Mouse (Mus musculus) MEL (cell line): ENCODE results near the gene Pum1. TPM values are rescaled to one million over a fixed set of nuclear protein-coding genes. Genes with fewer than 3 reads are reported as not detected.

Experiments
- DNase-seq: peaks from one replicate; pipeline ENCODE4 v3.0.0; 2011; ENCODE audit warnings: low read depth, low spot score
- H3K27ac ChIP-seq: 2 replicates; pipeline ENCODE4 v1.5.1; 2012; ENCODE audit warnings: low read depth, mild to moderate bottlenecking, control low read depth, low read length, moderate library complexity; ENCODE audit not compliant: control insufficient read depth
- H3K27me3 ChIP-seq, 2 experiments: fragments of 150-350 bp in 1 of 2; sonication (generic) in 1 of 2; 2 replicates each; pipeline ENCODE4 v1.6.1; 2012; ENCODE audit warnings: low read length in 2 of 2, mild to moderate bottlenecking in 2 of 2, improper control_type of control experiment in 1 of 2, moderate library complexity in 1 of 2; ENCODE audit not compliant: insufficient read depth in 2 of 2, control insufficient read depth in 1 of 2
- H3K36me3 ChIP-seq, 2 experiments: 2 replicates each; pipeline ENCODE4 v1.6.1; 2012 to 2014; ENCODE audit warnings: low read length in 2 of 2, improper control_type of control experiment in 1 of 2, inconsistent platforms in 1 of 2, mild to moderate bottlenecking in 1 of 2; ENCODE audit not compliant: insufficient read depth in 2 of 2, control insufficient read depth in 1 of 2
- H3K4me1 ChIP-seq, 2 experiments: fragments of 150-350 bp in 1 of 2; sonication (generic) in 1 of 2; 2 replicates each; pipeline ENCODE4 v1.6.1; 2012; ENCODE audit warnings: low read length in 2 of 2, improper control_type of control experiment in 1 of 2, mild to moderate bottlenecking in 1 of 2; ENCODE audit not compliant: insufficient read depth in 2 of 2, control insufficient read depth in 1 of 2
- H3K4me3 ChIP-seq, 2 experiments: fragments of 150-350 bp in 1 of 2; sonication (generic) in 1 of 2; 2 replicates each; pipeline ENCODE4 v1.5.1; 2012; ENCODE audit warnings: low read depth in 2 of 2, low read length in 2 of 2, mild to moderate bottlenecking in 2 of 2, moderate library complexity in 2 of 2, control low read depth in 1 of 2, improper control_type of control experiment in 1 of 2; ENCODE audit not compliant: control insufficient read depth in 1 of 2, insufficient read depth in 1 of 2
- H3K79me2 ChIP-seq: 2 replicates; pipeline ENCODE4 v1.6.1; 2012; ENCODE audit warnings: mild to moderate bottlenecking, low read length, moderate library complexity; ENCODE audit not compliant: control insufficient read depth, poor library complexity, insufficient read depth
- H3K9ac ChIP-seq: 2 replicates; pipeline ENCODE4 v1.6.1; 2012; ENCODE audit warnings: low read depth, mild to moderate bottlenecking, control low read depth, low read length, moderate library complexity; ENCODE audit not compliant: control insufficient read depth, poor library complexity, severe bottlenecking
- H3K9me3 ChIP-seq: fragments of 150-350 bp; sonication (generic); replicated peaks from 2 replicates; pipeline ENCODE4 v1.6.1; 2012; ENCODE audit warnings: mild to moderate bottlenecking, low read length, improper control_type of control experiment, moderate library complexity; ENCODE audit not compliant: insufficient read depth
- BHLHE40 ChIP-seq: IDR thresholded peaks from 2 replicates; pipeline ENCODE4 v1.6.1; 2012; ENCODE audit warnings: low read depth, mild to moderate bottlenecking, inconsistent platforms, low read length, improper control_type of control experiment, borderline replicate concordance
- CHD1 ChIP-seq: IDR thresholded peaks from 2 replicates; pipeline ENCODE4 v1.6.1; 2012; ENCODE audit warnings: low read depth, mild to moderate bottlenecking, inconsistent platforms, low read length, improper control_type of control experiment
- CHD2 ChIP-seq: IDR thresholded peaks from 2 replicates; pipeline ENCODE4 v1.6.1; 2011; ENCODE audit warnings: low read length, improper control_type of control experiment
- ELF1 ChIP-seq: IDR thresholded peaks from 2 replicates; pipeline ENCODE4 v1.6.1; 2014; ENCODE audit warnings: low read depth, mild to moderate bottlenecking, inconsistent platforms, low read length, improper control_type of control experiment, moderate library complexity
- HCFC1 ChIP-seq: IDR thresholded peaks from 2 replicates; pipeline ENCODE4 v1.6.1; 2012; ENCODE audit warnings: low read depth, mild to moderate bottlenecking, inconsistent platforms, low read length, improper control_type of control experiment, moderate library complexity
- JUND ChIP-seq: IDR thresholded peaks from 2 replicates; pipeline ENCODE4 v1.6.1; 2011; ENCODE audit warnings: low read depth, mild to moderate bottlenecking, improper control_type of control experiment, low read length
- MAX ChIP-seq: IDR thresholded peaks from 2 replicates; pipeline ENCODE4 v1.6.1; 2011; ENCODE audit warnings: low read length, improper control_type of control experiment
- MEF2A ChIP-seq: IDR thresholded peaks from 2 replicates; pipeline ENCODE4 v1.6.1; 2014; ENCODE audit warnings: low read depth, mild to moderate bottlenecking, inconsistent platforms, low read length, improper control_type of control experiment; ENCODE audit not compliant: poor library complexity, insufficient replicate concordance, severe bottlenecking; ENCODE audit errors: extremely low read depth
- MYC ChIP-seq: IDR thresholded peaks from 2 replicates; pipeline ENCODE4 v1.6.1; 2011; ENCODE audit warnings: low read depth, mild to moderate bottlenecking, low read length, improper control_type of control experiment, moderate library complexity
- NELFE ChIP-seq: IDR thresholded peaks from 2 replicates; pipeline ENCODE4 v1.6.1; 2011; ENCODE audit warnings: low read depth, low read length, improper control_type of control experiment
- POLR2A ChIP-seq, 2 experiments: IDR thresholded peaks; 2 replicates each; pipeline ENCODE4 v1.6.1; 2011 to 2012; ENCODE audit warnings: low read length in 2 of 2, mild to moderate bottlenecking in 2 of 2, control low read depth in 1 of 2, improper control_type of control experiment in 1 of 2, low read depth in 1 of 2, moderate library complexity in 1 of 2; ENCODE audit not compliant: control insufficient read depth in 1 of 2, insufficient read depth in 1 of 2, poor library complexity in 1 of 2
- POLR2AphosphoS2 ChIP-seq: IDR thresholded peaks from 2 replicates; pipeline ENCODE4 v1.6.1; 2011; ENCODE audit warnings: low read length, improper control_type of control experiment
- RAD21 ChIP-seq: IDR thresholded peaks from 2 replicates; pipeline ENCODE4 v1.6.1; 2011; ENCODE audit warnings: mild to moderate bottlenecking, low read depth, low read length, improper control_type of control experiment
- RCOR1 ChIP-seq: IDR thresholded peaks from 2 replicates; pipeline ENCODE4 v1.6.1; 2012; ENCODE audit warnings: low read depth, mild to moderate bottlenecking, inconsistent platforms, low read length, improper control_type of control experiment
- TAL1 ChIP-seq: IDR thresholded peaks from 2 replicates; pipeline ENCODE4 v1.6.1; 2012; ENCODE audit warnings: mild to moderate bottlenecking, inconsistent platforms, low read length, moderate library complexity, mixed read lengths
- TBP ChIP-seq: IDR thresholded peaks from 2 replicates; pipeline ENCODE4 v1.8.0; 2011; ENCODE audit warnings: low read depth, low read length, improper control_type of control experiment
- UBTF ChIP-seq: IDR thresholded peaks from 2 replicates; pipeline ENCODE4 v1.6.1; 2012; ENCODE audit warnings: low read depth, mild to moderate bottlenecking, inconsistent platforms, low read length, improper control_type of control experiment, moderate library complexity, borderline replicate concordance; ENCODE audit not compliant: insufficient read depth
- USF1 ChIP-seq: IDR thresholded peaks from 2 replicates; pipeline ENCODE4 v1.6.1; 2014; ENCODE audit warnings: low read depth, mild to moderate bottlenecking, inconsistent platforms, low read length, improper control_type of control experiment, moderate library complexity
- ZC3H11A ChIP-seq: IDR thresholded peaks from 2 replicates; pipeline ENCODE4 v1.6.1; 2012; ENCODE audit warnings: low read depth, mild to moderate bottlenecking, inconsistent platforms, low read length, improper control_type of control experiment
- ZKSCAN1 ChIP-seq: IDR thresholded peaks from 2 replicates; pipeline ENCODE4 v1.6.1; 2012; ENCODE audit warnings: low read depth, mild to moderate bottlenecking, inconsistent platforms, low read length, improper control_type of control experiment, moderate library complexity
- ZMIZ1 ChIP-seq: IDR thresholded peaks from 2 replicates; pipeline ENCODE4 v1.6.1; 2012; ENCODE audit warnings: low read depth, mild to moderate bottlenecking, inconsistent platforms, low read length, improper control_type of control experiment, moderate library complexity
- polyA plus RNA-seq, 2 experiments: library from polyadenylated mRNA; stranded (reverse) in 1 of 2; unstranded in 1 of 2; fragments of >175 nt in 1 of 2; fragments of >200 nt in 1 of 2; gene quantifications; 2 replicates each; pipeline versions ENCODE4 v1.2.1 to v1.2.4; 2012; ENCODE audit warnings: low replicate concordance in 2 of 2, low read depth in 1 of 2; ENCODE audit not compliant: insufficient read length in 2 of 2, insufficient read depth in 1 of 2, missing spikeins in 1 of 2
- total RNA-seq: library from RNA; depleted of rRNA; stranded (reverse); fragments of 300-350 nt; gene quantifications from 2 replicates; pipeline ENCODE4 v1.2.3, GENCODE M21; 2012

Gene Pum1
- total and polyA plus RNA-seq, 3 experiments, result 31.9 to 46.2 (median 36.1) TPM

DNA sequence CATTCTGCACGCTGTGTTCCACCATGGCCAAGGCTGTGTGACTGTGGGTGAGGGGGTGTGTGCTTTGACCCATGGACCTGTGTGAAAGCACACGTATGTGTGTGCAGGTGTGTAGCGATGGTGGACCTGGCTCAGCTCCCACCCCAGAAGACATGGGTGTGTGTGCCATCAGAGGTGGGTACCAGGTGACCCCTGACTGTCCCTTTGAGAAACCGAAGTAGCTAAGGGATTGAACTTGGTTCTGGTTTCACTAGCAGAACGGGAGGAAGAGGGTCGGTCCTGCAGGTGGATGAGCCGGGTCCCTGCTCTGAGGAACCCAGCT lies 130.0 kb downstream of the Pum1 start:
- peaks cover 0 to 6% of the 10 kb centered on the region in 2 experiments; a peak in 2 of 4 replicates for H3K27me3 ChIP-seq
- H3K79me2 ChIP-seq, result no peaks in the 10 kb centered on the region
- no peaks in the 10 kb centered on the region for H3K4me1 ChIP-seq
- no peak overlapping the region for H3K9ac ChIP-seq
- TF ChIP-seq POLR2AphosphoS2 (no peak), RAD21 (no peak), BHLHE40 (no peak), ZMIZ1 (no peak), HCFC1 (no peak), CHD2 (no peak), MAX (no peak), TBP (no peak), NELFE (no peak), CHD1 (no peak), JUND (no peak), TAL1 (no peak), ZKSCAN1 (no peak), RCOR1 (no peak), MEF2A (no peak), POLR2A (IDR thresholded peaks at IDR 0.05; ENCODE audit: control insufficient read depth in 1 of 2, insufficient read depth in 1 of 2, low read depth in 1 of 2, low read length in 2 of 2, poor library complexity in 1 of 2) (no peak)
- peak overlapping the region in 1 of 2 experiments; percentile 38; a peak in 2 of 4 replicates for H3K4me3 ChIP-seq
- H3K9me3 ChIP-seq, result no peaks in the 10 kb centered on the region
- DNase-seq, result no peak
- H3K27ac ChIP-seq, result no peak overlapping the region
- no peaks in the 10 kb centered on the region for H3K36me3 ChIP-seq

DNA sequence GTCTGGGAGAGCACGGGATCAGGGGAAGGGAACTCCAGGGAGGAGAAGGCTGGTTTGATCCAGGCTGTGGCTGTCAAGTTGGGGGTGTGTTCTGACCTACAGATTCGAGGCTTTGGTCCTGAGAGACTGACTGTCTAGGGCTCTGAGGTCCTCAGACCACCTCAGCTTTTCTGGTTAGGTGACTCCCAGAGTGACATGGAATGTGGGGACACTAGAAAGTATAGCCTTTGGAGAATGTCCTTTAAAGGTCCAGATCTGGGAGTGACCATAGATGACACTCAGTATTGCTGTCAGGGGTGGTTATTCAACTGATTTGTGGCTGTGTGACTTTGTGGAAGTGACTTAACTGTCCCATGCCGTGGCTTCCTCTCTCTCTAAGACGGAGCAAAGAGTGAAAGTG lies 131.7 kb downstream of the Pum1 start:
- no peak overlapping the region for H3K4me3 ChIP-seq
- no peaks in the 10 kb centered on the region for H3K79me2 ChIP-seq
- H3K27me3 ChIP-seq, result peaks cover 0 to 6% of the 10 kb centered on the region in 2 experiments; a peak in 2 of 4 replicates

More for the DNA sequence above, 131.7 kb downstream of the Pum1 start:
- DNase-seq, result no peak
- H3K36me3 ChIP-seq, result no peaks in the 10 kb centered on the region
- H3K9me3 ChIP-seq, result no peaks in the 10 kb centered on the region
- H3K27ac ChIP-seq, result no peak overlapping the region
- no peaks in the 10 kb centered on the region for H3K4me1 ChIP-seq
- TF ChIP-seq UBTF, result no peak
- TF ChIP-seq ELF1, result no peak
- TF ChIP-seq ZC3H11A, result no peak
- TF ChIP-seq USF1, result no peak
- TF ChIP-seq MYC, result no peak
- no peak for TF ChIP-seq NELFE
- no peak for TF ChIP-seq MAX
- H3K9ac ChIP-seq, result no peak overlapping the region
